Mouse (Mus musculus) retina, adult 2 months (tissue): Measurements from ENCODE around the gene Gtdc1.
A peak's percentile ranks its signal among the peaks of the same experiment; 100 is the strongest.
"Not testable (repeated sequence)": the region's sequence is repeated elsewhere in the genome, so short reads cannot be mapped to it uniquely, and the experiment has no call there.

Experiments
- DNase-seq: peaks from one replicate; pipeline ENCODE4 v3.0.0-alpha.2; 2012; ENCODE audit warnings: low read depth, low spot score

Gtdc1 gene

GRCm38 (mm10) chr2:44780961-44781360 is 146.5 kb downstream of the Gtdc1 start:
- DNase-seq: no peak

- DNase-seq: no peak
Measured at GRCm38 (mm10) chr2:44763898-44764297, 163.6 kb downstream of the Gtdc1 start.

GRCm38 (mm10) chr2:44736618-44737017 is 190.8 kb downstream of the Gtdc1 start:
- no peak for DNase-seq

GRCm38 (mm10) chr2:44721461-44721860 is 206.0 kb downstream of the Gtdc1 start:
- no peak for DNase-seq

- no peak for DNase-seq
Measured at GRCm38 (mm10) chr2:44705883-44706615, 221.4 kb downstream of the Gtdc1 start.

GRCm38 (mm10) chr2:44700276-44700675 is 227.2 kb downstream of the Gtdc1 start:
- no peak for DNase-seq

- DNase-seq: no peak
Measured at GRCm38 (mm10) chr2:44696441-44696840, 231.0 kb downstream of the Gtdc1 start.

GRCm38 (mm10) chr2:44693898-44694297 is 233.6 kb downstream of the Gtdc1 start:
- DNase-seq: no peak

GRCm38 (mm10) chr2:44664049-44664448 is 263.4 kb downstream of the Gtdc1 start:
- no peak for DNase-seq

- DNase-seq: no peak
Measured at GRCm38 (mm10) chr2:44659870-44660269, 267.6 kb downstream of the Gtdc1 start.

- no peak for DNase-seq
Measured at GRCm38 (mm10) chr2:44659011-44659410, 268.4 kb downstream of the Gtdc1 start.

- DNase-seq: no peak
Measured at GRCm38 (mm10) chr2:44648537-44648936, 278.9 kb downstream of the Gtdc1 start.

- DNase-seq: no peak
Measured at GRCm38 (mm10) chr2:44646398-44646797, 281.1 kb downstream of the Gtdc1 start.

- no peak for DNase-seq
Measured at GRCm38 (mm10) chr2:44639370-44639769, 288.1 kb downstream of the Gtdc1 start.

GRCm38 (mm10) chr2:44638157-44638556 is 289.3 kb downstream of the Gtdc1 start:
- no peak for DNase-seq

GRCm38 (mm10) chr2:44633971-44634370 is 293.5 kb downstream of the Gtdc1 start:
- DNase-seq: peak; percentile 64

GRCm38 (mm10) chr2:44633064-44633463 is 294.4 kb downstream of the Gtdc1 start:
- no peak for DNase-seq

GRCm38 (mm10) chr2:44632584-44632983 is 294.9 kb downstream of the Gtdc1 start:
- DNase-seq: peak; percentile 52

- no peak for DNase-seq
Measured at GRCm38 (mm10) chr2:44631064-44631463, 296.4 kb downstream of the Gtdc1 start.

GRCm38 (mm10) chr2:44628778-44629177 is 298.7 kb downstream of the Gtdc1 start:
- no peak for DNase-seq

GRCm38 (mm10) chr2:44625154-44625553 is 302.3 kb downstream of the Gtdc1 start:
- DNase-seq: no peak

GRCm38 (mm10) chr2:44622471-44622870 is 305.0 kb downstream of the Gtdc1 start:
- DNase-seq: no peak

GRCm38 (mm10) chr2:44599653-44600052 is 327.8 kb downstream of the Gtdc1 start:
- DNase-seq: not testable (repeated sequence)

- DNase-seq: no peak
Measured at GRCm38 (mm10) chr2:44594276-44594675, 333.2 kb downstream of the Gtdc1 start.
